Mouse (Mus musculus): ENCODE data around the gene Gm11172. TPM values are rescaled to one million over a fixed set of nuclear protein-coding genes. Genes with fewer than 3 reads are reported as not detected.

The Gm11172 gene
- polyA plus RNA-seq, 1 experiment = not detected

GRCm38 (mm10) chr16:10827766-10828460, 15.2 kb downstream of the Gm11172 start:
- Histone ChIP-seq H3K79me2 (ENCODE audit: control insufficient read depth, insufficient read depth) (no peaks in the 10 kb centered on the region), H3K27me3 (ENCODE audit: control insufficient read depth, insufficient read depth, insufficient read length) (peaks cover 5% of the 10 kb centered on the region), H3K79me3 (ENCODE audit: low read depth) (no peaks in the 10 kb centered on the region), H3ac (ENCODE audit: control insufficient read depth, insufficient read length, low read depth) (no peak overlapping the region), H3K36me3 (ENCODE audit: control insufficient read depth, insufficient read depth) (no peaks in the 10 kb centered on the region), H3K4me3 (ENCODE audit: insufficient read depth, poor library complexity, severe bottlenecking) (no peak overlapping the region)
- no peak for TF ChIP-seq CEBPB (IDR thresholded peaks at IDR 0.05; ENCODE audit: low read depth)
- no peak for TF ChIP-seq FOSL1 (IDR thresholded peaks at IDR 0.05; ENCODE audit: insufficient read depth, low read length, poor library complexity, severe bottlenecking)
- TF ChIP-seq CTCF (IDR thresholded peaks at IDR 0.05; ENCODE audit: control insufficient read depth, insufficient read depth, insufficient read length) = no peak
- TF ChIP-seq MAX (IDR thresholded peaks at IDR 0.05) = no peak
- no peak for TF ChIP-seq USF1 (IDR thresholded peaks at IDR 0.05; ENCODE audit: low read depth)
- TF ChIP-seq MYOG (IDR thresholded peaks at IDR 0.05; ENCODE audit: control insufficient read depth, extremely low read depth, insufficient read length) = no peak
- TF ChIP-seq MYOD1 (IDR thresholded peaks at IDR 0.05; ENCODE audit: control insufficient read depth, insufficient read length, low read depth) = no peak

- H3K36me3 ChIP-seq (ENCODE audit: control insufficient read depth, insufficient read depth) = no peaks in the 10 kb centered on the region
- TF ChIP-seq MAX (IDR thresholded peaks at IDR 0.05) (no peak), MYOD1 (IDR thresholded peaks at IDR 0.05; ENCODE audit: control insufficient read depth, insufficient read length, low read depth) (no peak), CTCF (IDR thresholded peaks at IDR 0.05; ENCODE audit: control insufficient read depth, insufficient read depth, insufficient read length) (no peak), USF1 (IDR thresholded peaks at IDR 0.05; ENCODE audit: low read depth) (no peak), FOSL1 (IDR thresholded peaks at IDR 0.05; ENCODE audit: insufficient read depth, low read length, poor library complexity, severe bottlenecking) (no peak), CEBPB (IDR thresholded peaks at IDR 0.05; ENCODE audit: low read depth) (no peak), MYOG (IDR thresholded peaks at IDR 0.05; ENCODE audit: control insufficient read depth, extremely low read depth, insufficient read length) (no peak)
These were observed 15.7 kb downstream of the Gm11172 start for GRCm38 (mm10) chr16:10828461-10828805.

GRCm38 (mm10) chr16:10834542-10834910, 21.8 kb downstream of the Gm11172 start:
- TF ChIP-seq USF1 (IDR thresholded peaks at IDR 0.05; ENCODE audit: low read depth) = no peak
- no peak for TF ChIP-seq MYOG (IDR thresholded peaks at IDR 0.05; ENCODE audit: control insufficient read depth, extremely low read depth, insufficient read length)
- no peak for TF ChIP-seq CTCF (IDR thresholded peaks at IDR 0.05; ENCODE audit: control insufficient read depth, insufficient read depth, insufficient read length)
- TF ChIP-seq MYOD1 (IDR thresholded peaks at IDR 0.05; ENCODE audit: control insufficient read depth, insufficient read length, low read depth) = no peak
- no peak for TF ChIP-seq CEBPB (IDR thresholded peaks at IDR 0.05; ENCODE audit: low read depth)
- TF ChIP-seq FOSL1 (IDR thresholded peaks at IDR 0.05; ENCODE audit: insufficient read depth, low read length, poor library complexity, severe bottlenecking) = no peak
- no peak for TF ChIP-seq MAX (IDR thresholded peaks at IDR 0.05)
- H3ac ChIP-seq (ENCODE audit: control insufficient read depth, insufficient read length, low read depth) = peak overlapping the region; percentile 8
- no peaks in the 10 kb centered on the region for H3K27me3 ChIP-seq (ENCODE audit: control insufficient read depth, insufficient read depth, insufficient read length)
- peak overlapping the region; percentile 40 for H3K4me3 ChIP-seq (ENCODE audit: insufficient read depth, poor library complexity, severe bottlenecking)
- no peaks in the 10 kb centered on the region for H3K36me3 ChIP-seq (ENCODE audit: control insufficient read depth, insufficient read depth)
- H3K79me2 ChIP-seq (ENCODE audit: control insufficient read depth, insufficient read depth) = no peaks in the 10 kb centered on the region
- H3K79me3 ChIP-seq (ENCODE audit: low read depth) = no peaks in the 10 kb centered on the region

More at GRCm38 (mm10) chr16:10828461-10828805, 15.7 kb downstream of the Gm11172 start:
- H3K27me3 ChIP-seq (ENCODE audit: control insufficient read depth, insufficient read depth, insufficient read length) = peaks cover 5% of the 10 kb centered on the region
- H3K79me2 ChIP-seq (ENCODE audit: control insufficient read depth, insufficient read depth) = no peaks in the 10 kb centered on the region
- no peak overlapping the region for H3ac ChIP-seq (ENCODE audit: control insufficient read depth, insufficient read length, low read depth)
- H3K4me3 ChIP-seq (ENCODE audit: insufficient read depth, poor library complexity, severe bottlenecking) = no peak overlapping the region
- no peaks in the 10 kb centered on the region for H3K79me3 ChIP-seq (ENCODE audit: low read depth)

- no peak for TF ChIP-seq MYOD1 (IDR thresholded peaks at IDR 0.05; ENCODE audit: control insufficient read depth, insufficient read length, low read depth)
- no peak for TF ChIP-seq CEBPB (IDR thresholded peaks at IDR 0.05; ENCODE audit: low read depth)
- peak; percentile 92 for TF ChIP-seq MAX (IDR thresholded peaks at IDR 0.05)
- no peak for TF ChIP-seq CTCF (IDR thresholded peaks at IDR 0.05; ENCODE audit: control insufficient read depth, insufficient read depth, insufficient read length)
- no peaks in the 10 kb centered on the region for H3K79me3 ChIP-seq (ENCODE audit: low read depth)
- no peaks in the 10 kb centered on the region for H3K27me3 ChIP-seq (ENCODE audit: control insufficient read depth, insufficient read depth, insufficient read length)
- H3K79me2 ChIP-seq (ENCODE audit: control insufficient read depth, insufficient read depth) = no peaks in the 10 kb centered on the region
- peak within 1 kb of the TSS; percentile 86 for H3ac ChIP-seq (ENCODE audit: control insufficient read depth, insufficient read length, low read depth)
- peak within 1 kb of the TSS; percentile 40 for H3K4me3 ChIP-seq (ENCODE audit: insufficient read depth, poor library complexity, severe bottlenecking)
- H3K36me3 ChIP-seq (ENCODE audit: control insufficient read depth, insufficient read depth) = no peaks in the 10 kb centered on the region
These were observed 22.3 kb downstream of the Gm11172 start, which contains the start of gene Rmi2 for GRCm38 (mm10) chr16:10834911-10835587. Gene Rmi2, plus strand, starts transcription at chr16:10835059.

GRCm38 (mm10) chr16:10836388-10836787, 23.7 kb downstream of the Gm11172 start:
- TF ChIP-seq CEBPB (IDR thresholded peaks at IDR 0.05; ENCODE audit: low read depth) (no peak), MYOG (IDR thresholded peaks at IDR 0.05; ENCODE audit: control insufficient read depth, extremely low read depth, insufficient read length) (no peak), USF1 (IDR thresholded peaks at IDR 0.05; ENCODE audit: low read depth) (no peak), MYOD1 (IDR thresholded peaks at IDR 0.05; ENCODE audit: control insufficient read depth, insufficient read length, low read depth) (no peak), MAX (IDR thresholded peaks at IDR 0.05) (no peak), FOSL1 (IDR thresholded peaks at IDR 0.05; ENCODE audit: insufficient read depth, low read length, poor library complexity, severe bottlenecking) (no peak), CTCF (IDR thresholded peaks at IDR 0.05; ENCODE audit: control insufficient read depth, insufficient read depth, insufficient read length) (no peak)
- H3K27me3 ChIP-seq (ENCODE audit: control insufficient read depth, insufficient read depth, insufficient read length) = no peaks in the 10 kb centered on the region
- no peaks in the 10 kb centered on the region for H3K79me2 ChIP-seq (ENCODE audit: control insufficient read depth, insufficient read depth)
- H3K79me3 ChIP-seq (ENCODE audit: low read depth) = no peaks in the 10 kb centered on the region
- no peak overlapping the region for H3K4me3 ChIP-seq (ENCODE audit: insufficient read depth, poor library complexity, severe bottlenecking)
- no peaks in the 10 kb centered on the region for H3K36me3 ChIP-seq (ENCODE audit: control insufficient read depth, insufficient read depth)
- no peak overlapping the region for H3ac ChIP-seq (ENCODE audit: control insufficient read depth, insufficient read length, low read depth)
